Mouse (Mus musculus): ENCODE results near the gene Gabbr2.

GRCm38 (mm10) chr4:46973322-46973721 lies 18.4 kb downstream of the Gabbr2 start:
- no peak for TF ChIP-seq CTCF (IDR thresholded peaks at IDR 0.05; ENCODE audit: low read depth, low read length)
- no peak for TF ChIP-seq POLR2A (IDR thresholded peaks at IDR 0.05; ENCODE audit: insufficient read depth, low read length)
- no peak for TF ChIP-seq EP300 (IDR thresholded peaks at IDR 0.05; ENCODE audit: insufficient read depth, low read depth, low read length)

All from ES-Bruce4 (cell line).